Mouse (Mus musculus) lung, embryonic 14.5 days (tissue): ENCODE data around the gene Snapc5. TPM values are rescaled to one million over a fixed set of nuclear protein-coding genes. Genes with fewer than 3 reads are reported as not detected.
A peak's percentile ranks its signal among the peaks of the same experiment; 100 is the strongest.

Experiments used
- ATAC-seq: fragments of 200-750 bp; cut with Nextera tagmentation; 2 replicates; pipeline ENCODE4 v1.8.0; 2017; ENCODE audit warnings: mild to moderate bottlenecking, moderate TSS enrichment, moderate library complexity; ENCODE audit not compliant: insufficient read depth
- DNase-seq: peaks from one replicate; pipeline ENCODE4 v3.0.0-alpha.2; 2015
- H3K27ac ChIP-seq: fragments of 300-500 bp; sonication (generic); 2 replicates; pipeline ENCODE4 v1.5.1; 2014; ENCODE audit warnings: low read depth, mild to moderate bottlenecking, moderate library complexity
- H3K27me3 ChIP-seq: fragments of 300-500 bp; sonication (generic); 2 replicates; pipeline ENCODE4 v1.6.1; 2014; ENCODE audit warnings: low read length, control low read depth; ENCODE audit not compliant: insufficient read depth
- H3K36me3 ChIP-seq: fragments of 300-500 bp; sonication (generic); 2 replicates; pipeline ENCODE4 v1.6.1; 2014; ENCODE audit warnings: control low read depth; ENCODE audit not compliant: insufficient read depth
- H3K4me1 ChIP-seq: fragments of 300-500 bp; sonication (generic); 2 replicates; pipeline ENCODE4 v1.6.1; 2014; ENCODE audit warnings: antibody characterized with exemption, control low read depth; ENCODE audit not compliant: insufficient read depth
- H3K4me2 ChIP-seq: fragments of 300-500 bp; sonication (generic); 2 replicates; pipeline ENCODE4 v1.6.1; 2014; ENCODE audit warnings: mild to moderate bottlenecking
- H3K4me3 ChIP-seq: fragments of 300-500 bp; sonication (generic); 2 replicates; pipeline ENCODE4 v1.5.1; 2014; ENCODE audit warnings: low read depth, low read length
- H3K9ac ChIP-seq: fragments of 300-500 bp; sonication (generic); 2 replicates; pipeline ENCODE4 v1.6.1; 2014
- H3K9me3 ChIP-seq: fragments of 300-500 bp; sonication (generic); 2 replicates; pipeline ENCODE4 v1.6.1; 2016; ENCODE audit warnings: low read depth, low read length, control low read depth
- CTCF ChIP-seq: IDR thresholded peaks from 2 replicates; pipeline ENCODE4 v1.5.1; 2016; ENCODE audit warnings: antibody characterized with exemption, low read depth
- WGBS: fragments of 180-500 bp; shearing (Covaris S2); extraction: QIAGEN DNeasy Blood & Tissue Kit; methylation state at CpG from one replicate; pipeline ENCODE4 v1.1.7; 2014; 5-methylcytosine and 5-hydroxymethylcytosine counted together
- microRNA-seq: library from miRNA; unstranded; fragments of <30 nt; microRNA quantifications from one replicate; pipeline ENCODE4, GENCODE M21; 2016; ENCODE audit warnings: borderline number of aligned reads
- polyA plus RNA-seq: library from polyadenylated mRNA; unstranded; fragments of >200 nt; fragmentation: Nextera tagmentation; extraction: Ambion mirVana; gene quantifications from 2 replicates; pipeline ENCODE4 v1.2.1, GENCODE M21; 2014

Gene Snapc5
- polyA plus RNA-seq, 1 experiment from 2014 or later: 24.7 TPM

DNA sequence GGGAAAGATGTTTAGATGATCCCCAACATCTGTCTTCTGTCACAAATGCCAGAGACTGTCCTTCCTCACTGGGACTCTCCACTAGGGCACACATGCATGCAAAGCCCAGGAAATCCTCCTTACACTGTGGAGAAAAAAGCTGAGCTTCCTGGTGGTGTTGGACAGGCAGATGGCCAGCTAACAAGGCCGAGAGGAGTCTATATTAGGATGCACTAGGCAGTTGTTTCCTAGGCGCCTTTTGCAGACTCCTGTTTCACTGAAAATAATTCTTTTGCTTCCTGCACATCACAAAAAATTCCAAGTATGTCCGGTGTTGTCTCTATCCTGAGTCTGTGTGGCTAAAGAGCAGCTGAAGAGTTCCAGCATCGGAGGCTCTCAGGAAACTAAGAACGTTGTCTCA lies 52.1 kb downstream of the Snapc5 start:
- Histone ChIP-seq H3K4me1 (peaks cover 20% of the 10 kb centered on the region), H3K36me3 (no peaks in the 10 kb centered on the region), H3K27me3 (no peaks in the 10 kb centered on the region), H3K9ac (0 out of 2 replicates have a peak overlapping the region, but pooled peaks have one; percentile 15), H3K27ac (peak overlapping the region; percentile 70), H3K9me3 (no peaks in the 10 kb centered on the region), H3K4me3 (no peak overlapping the region), H3K4me2 (0 out of 2 replicates have a peak overlapping the region, but pooled peaks have one; percentile 5)
- ATAC-seq (no peak), DNase-seq (peak; percentile 62)
- TF ChIP-seq CTCF: peak; percentile 19; the same call in 1 of the 2 replicates
- 24% methylated on average over 5 of the region's 5 CpGs for WGBS

DNA sequence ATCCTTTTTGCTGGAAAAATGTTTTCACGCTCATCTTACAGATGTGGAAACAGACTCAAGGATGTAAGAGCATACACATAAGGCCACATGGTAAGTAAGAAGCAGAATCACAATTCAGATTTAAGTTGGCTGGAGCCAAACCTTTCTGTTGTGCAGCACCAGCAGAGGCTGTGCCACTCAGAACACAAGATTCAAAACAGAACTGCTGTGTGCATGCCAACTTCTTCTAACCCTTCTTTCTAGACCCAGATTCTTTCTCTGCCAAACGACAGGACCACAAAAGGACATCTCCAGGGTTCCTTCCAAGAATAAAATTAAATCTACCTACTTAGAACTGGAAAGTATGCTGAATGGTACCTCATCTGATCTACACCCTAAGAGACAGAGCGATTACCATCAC lies 52.6 kb downstream of the Snapc5 start:
- no peaks in the 10 kb centered on the region for H3K27me3 ChIP-seq
- no peaks in the 10 kb centered on the region for H3K9me3 ChIP-seq
- DNase-seq (no peak), ATAC-seq (no peak)
- no peak overlapping the region for H3K4me2 ChIP-seq
- H3K4me1 ChIP-seq: peaks cover 20% of the 10 kb centered on the region
- H3K4me3 ChIP-seq: no peak overlapping the region
- no peaks in the 10 kb centered on the region for H3K36me3 ChIP-seq
- no peak for TF ChIP-seq CTCF
- 61% methylated on average over 3 of the region's 3 CpGs for WGBS
- H3K9ac ChIP-seq: 0 out of 2 replicates have a peak overlapping the region, but pooled peaks have one; percentile 15
- H3K27ac ChIP-seq: peak overlapping the region; percentile 70

DNA sequence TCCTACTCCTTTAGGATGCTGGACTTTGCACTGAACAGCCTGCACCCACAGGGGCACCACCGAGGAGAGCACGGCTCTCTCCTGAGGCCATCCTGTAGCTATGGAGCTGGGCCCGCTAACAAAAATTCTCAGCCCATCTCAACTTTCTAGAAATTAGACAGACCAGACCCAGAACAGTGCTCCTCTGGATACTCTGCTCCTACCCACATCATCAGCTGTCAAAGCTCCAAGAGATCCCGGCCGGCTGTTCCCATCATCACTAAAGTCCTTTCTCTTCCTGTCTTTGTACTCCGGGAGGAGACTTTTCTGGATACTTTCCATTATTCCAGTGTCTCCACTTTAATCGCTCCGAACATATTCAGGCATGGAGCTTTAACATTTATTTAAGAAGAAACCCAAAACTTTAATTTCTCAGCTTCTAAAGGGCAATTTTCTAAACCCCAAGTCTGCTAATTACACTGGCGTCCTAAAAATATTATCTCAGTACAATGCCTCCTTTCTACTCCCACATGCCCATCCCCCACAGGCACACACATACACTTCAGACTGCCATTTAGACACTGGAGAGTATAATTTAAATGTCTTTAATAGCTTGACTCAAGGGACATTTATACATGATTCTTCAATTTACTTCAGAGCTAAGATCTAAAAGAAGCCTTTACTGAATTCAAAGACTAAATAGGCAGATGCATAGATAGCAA lies 53.3 kb downstream of the Snapc5 start:
- no peaks in the 10 kb centered on the region for H3K27me3 ChIP-seq
- peaks cover 20% of the 10 kb centered on the region for H3K4me1 ChIP-seq
- 27% methylated on average over 9 of the region's 9 CpGs for WGBS
- peak overlapping the region; percentile 1; the same call in 1 of the 2 replicates for H3K4me2 ChIP-seq
- H3K36me3 ChIP-seq: no peaks in the 10 kb centered on the region
- peak; percentile 64; the same call in 1 of the 2 replicates for ATAC-seq
- H3K4me3 ChIP-seq: no peak overlapping the region
- no peak for TF ChIP-seq CTCF
- H3K27ac ChIP-seq: peak overlapping the region; percentile 70
- DNase-seq: peak; percentile 82
- H3K9me3 ChIP-seq: no peaks in the 10 kb centered on the region
- no peak overlapping the region for H3K9ac ChIP-seq

Small RNA genes lying within 50 kb of the gene (microRNA-seq; reads per million reads assigned to microRNA genes)
- gene Gm24106: not detected

Other genes with a start within 250 kb of the Snapc5 start
- 13.6 and 15.3 TPM in 2 replicates for gene Smad6, start 157.2 kb upstream of the Snapc5 start, polyA plus RNA-seq
- gene Lctl, start 62.1 kb upstream of the Snapc5 start, polyA plus RNA-seq: 0.13 TPM in 1 of 2 replicates, not detected in the other
- gene Zwilch, start 6.2 kb upstream of the Snapc5 start, polyA plus RNA-seq: 31.4 and 33.6 TPM in 2 replicates
- gene Rpl4, start 5.9 kb upstream of the Snapc5 start, polyA plus RNA-seq: 1,349 and 1,368 TPM in 2 replicates
- gene Uchl4, start 55.9 kb downstream of the Snapc5 start, polyA plus RNA-seq: 2.7 and 3.6 TPM in 2 replicates
- 69.2 and 71.2 TPM in 2 replicates for gene Map2k1, start 74.4 kb downstream of the Snapc5 start, polyA plus RNA-seq
- gene Tipin, start 102.3 kb downstream of the Snapc5 start, polyA plus RNA-seq: 281 and 288 TPM in 2 replicates
- 24.0 and 24.6 TPM in 2 replicates for gene Dis3l, start 162.0 kb downstream of the Snapc5 start, polyA plus RNA-seq
- gene Megf11, start 206.4 kb downstream of the Snapc5 start, polyA plus RNA-seq: 1.1 and 1.6 TPM in 2 replicates